Mouse (Mus musculus) heart, postnatal 0 days (tissue): ENCODE measurements around the gene Ablim1. TPM values are rescaled to one million over a fixed set of nuclear protein-coding genes. Genes with fewer than 3 reads are reported as not detected.
A peak's percentile ranks its signal among the peaks of the same experiment; 100 is the strongest.

Source experiments
- ATAC-seq: fragments of 200-750 bp; cut with Nextera tagmentation; 2 replicates; pipeline ENCODE4 v1.8.0; 2017; ENCODE audit warnings: low read depth, moderate number of reproducible peaks, moderate library complexity; ENCODE audit not compliant: insufficient read depth
- DNase-seq: peaks from one replicate; pipeline ENCODE4 v3.0.0-alpha.2; 2016; ENCODE audit warnings: low spot score
- H3K27ac ChIP-seq: fragments of 300-500 bp; sonication (generic); 2 replicates; pipeline ENCODE4 v1.5.1; 2014; ENCODE audit warnings: low read depth, mild to moderate bottlenecking
- H3K27me3 ChIP-seq: fragments of 300-500 bp; sonication (generic); 2 replicates; pipeline ENCODE4 v1.6.1; 2014; ENCODE audit warnings: low read length, mixed read lengths; ENCODE audit not compliant: control insufficient read depth, insufficient read depth
- H3K36me3 ChIP-seq: fragments of 300-500 bp; sonication (generic); replicated peaks from 2 replicates; pipeline ENCODE4 v1.6.1; 2014; ENCODE audit warnings: low read length, mixed read lengths; ENCODE audit not compliant: control insufficient read depth, insufficient read depth
- H3K4me1 ChIP-seq: fragments of 300-500 bp; sonication (generic); 2 replicates; pipeline ENCODE4 v1.6.1; 2014; ENCODE audit warnings: antibody characterized with exemption; ENCODE audit not compliant: control insufficient read depth, insufficient read depth
- H3K4me2 ChIP-seq: fragments of 300-500 bp; sonication (generic); 2 replicates; pipeline ENCODE4 v1.6.1; 2014; ENCODE audit warnings: low read depth, mild to moderate bottlenecking, low read length, moderate library complexity
- H3K4me3 ChIP-seq: fragments of 300-500 bp; sonication (generic); 2 replicates; pipeline ENCODE4 v1.5.1; 2014; ENCODE audit warnings: low read depth, low read length
- H3K9ac ChIP-seq: fragments of 300-500 bp; sonication (generic); replicated peaks from 2 replicates; pipeline ENCODE4 v1.6.1; 2014; ENCODE audit warnings: low read depth, low read length, mixed read lengths
- H3K9me3 ChIP-seq: fragments of 300-500 bp; sonication (generic); replicated peaks from 2 replicates; pipeline ENCODE4 v1.6.1; 2016; ENCODE audit warnings: low read length; ENCODE audit not compliant: control insufficient read depth
- CTCF ChIP-seq: IDR thresholded peaks from 2 replicates; pipeline ENCODE4 v1.5.1; 2016; ENCODE audit warnings: antibody characterized with exemption, control low read depth, low read depth
- EP300 ChIP-seq: IDR thresholded peaks from 2 replicates; pipeline ENCODE4 v1.6.1; 2016; ENCODE audit warnings: antibody characterized with exemption, low read depth
- WGBS: fragments of 180-500 bp; shearing (Covaris S2); extraction: QIAGEN DNeasy Blood & Tissue Kit; methylation state at CpG from one replicate; pipeline ENCODE4 v1.1.7; 2014; 5-methylcytosine and 5-hydroxymethylcytosine counted together
- polyA plus RNA-seq: library from polyadenylated mRNA; unstranded; fragments of >200 nt; fragmentation: Nextera tagmentation; extraction: Ambion mirVana; gene quantifications from 2 replicates; pipeline ENCODE4 v1.2.1, GENCODE M21; 2015
- total RNA-seq: library from RNA; depleted of rRNA; stranded (reverse); fragments of >200 nt; gene quantifications from 2 replicates; pipeline ENCODE4 v1.2.3, GENCODE M21; 2014; ENCODE audit warnings: low replicate concordance

Gene Ablim1
- total and polyA plus RNA-seq, 2 experiments from 2014 or later = 106 to 235 TPM

DNA sequence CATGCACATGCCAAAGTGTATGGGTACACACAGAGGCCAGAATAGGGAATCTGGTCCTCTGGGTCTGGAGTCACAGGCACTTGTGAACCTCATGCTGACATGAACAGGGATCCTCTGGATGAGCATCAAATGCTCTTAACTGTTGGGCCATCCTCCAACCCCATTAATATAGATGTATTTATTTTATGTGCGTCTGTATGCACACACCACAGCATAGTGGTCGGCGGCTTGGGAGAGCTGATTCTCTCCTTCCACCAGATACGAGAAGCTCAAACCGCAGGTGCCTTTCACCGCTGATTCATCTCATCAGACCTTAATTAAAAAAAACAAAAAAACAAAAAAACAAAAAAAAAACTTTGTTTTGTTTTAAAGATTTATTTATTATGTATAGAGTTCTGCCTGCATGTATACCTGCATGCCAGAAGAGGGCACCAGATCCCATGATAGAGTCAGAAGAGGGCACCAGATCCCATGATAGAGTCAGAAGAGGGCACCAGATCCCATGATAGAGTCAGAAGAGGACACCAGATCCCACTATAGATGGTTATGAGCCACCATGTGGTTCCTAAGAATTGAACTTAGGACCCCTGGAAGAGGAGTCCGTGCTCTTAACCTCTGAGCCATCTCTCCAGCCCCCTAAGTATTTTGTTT, 153.6 kb downstream of the Ablim1 start:
- Histone ChIP-seq H3K4me1 (peaks cover 43% of the 10 kb centered on the region), H3K36me3 (0 out of 2 replicates have a peak, but pooled peaks cover 3% of the 10 kb centered on the region), H3K27ac (no peak overlapping the region)

DNA sequence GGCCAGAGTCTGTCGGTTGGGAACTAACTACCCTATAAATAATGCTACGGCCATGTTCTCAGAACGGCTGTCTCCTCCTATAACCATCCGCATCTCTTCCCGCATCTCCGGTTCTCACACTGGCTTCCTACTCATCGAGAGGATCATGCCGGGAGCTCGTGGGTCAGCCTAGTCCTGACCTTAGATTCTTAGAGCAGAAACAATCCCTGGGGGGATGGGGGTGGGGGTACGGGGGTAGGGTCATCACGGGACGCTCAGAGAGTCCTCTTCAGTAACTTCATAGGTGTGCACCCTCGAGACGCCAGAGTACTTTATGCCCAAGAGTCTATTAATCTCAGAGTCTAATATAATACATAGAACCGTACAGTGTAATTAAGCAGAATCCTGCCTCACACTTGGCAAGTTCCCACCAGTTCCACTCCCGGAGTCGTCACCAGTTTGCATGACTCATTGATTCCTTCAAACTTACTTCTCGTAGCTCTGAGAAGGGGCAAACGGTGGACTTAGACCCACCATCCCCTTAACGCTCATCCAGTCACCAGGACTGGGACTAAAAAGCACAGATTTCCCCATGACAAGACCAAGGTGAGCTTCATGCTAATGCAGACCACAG, 156.9 kb downstream of the Ablim1 start:
- ATAC-seq (0 out of 2 replicates have a peak, but pooled peaks have one; percentile 31), DNase-seq (no peak)
- Histone ChIP-seq H3K4me1 (peaks cover 53% of the 10 kb centered on the region), H3K27me3 (no peaks in the 10 kb centered on the region), H3K4me3 (no peak overlapping the region), H3K36me3 (peaks cover 19% of the 10 kb centered on the region), H3K4me2 (peak overlapping the region; percentile 42), H3K9ac (0 out of 2 replicates have a peak overlapping the region, but pooled peaks have one; percentile 9), H3K27ac (peak overlapping the region; percentile 72), H3K9me3 (no peaks in the 10 kb centered on the region)
- WGBS = 32% methylated on average over 20 of the region's 20 CpGs
- TF ChIP-seq CTCF (no peak), EP300 (no peak)

More for the DNA sequence above, 153.6 kb downstream of the Ablim1 start:
- DNase-seq (no peak), ATAC-seq (no peak)
- Histone ChIP-seq H3K4me3 (no peak overlapping the region), H3K27me3 (no peaks in the 10 kb centered on the region), H3K4me2 (no peak overlapping the region), H3K9ac (no peak overlapping the region), H3K9me3 (no peaks in the 10 kb centered on the region)
- WGBS = 68% methylated on average over 7 of the region's 7 CpGs
- TF ChIP-seq CTCF (peak; percentile 73), EP300 (no peak)

DNA sequence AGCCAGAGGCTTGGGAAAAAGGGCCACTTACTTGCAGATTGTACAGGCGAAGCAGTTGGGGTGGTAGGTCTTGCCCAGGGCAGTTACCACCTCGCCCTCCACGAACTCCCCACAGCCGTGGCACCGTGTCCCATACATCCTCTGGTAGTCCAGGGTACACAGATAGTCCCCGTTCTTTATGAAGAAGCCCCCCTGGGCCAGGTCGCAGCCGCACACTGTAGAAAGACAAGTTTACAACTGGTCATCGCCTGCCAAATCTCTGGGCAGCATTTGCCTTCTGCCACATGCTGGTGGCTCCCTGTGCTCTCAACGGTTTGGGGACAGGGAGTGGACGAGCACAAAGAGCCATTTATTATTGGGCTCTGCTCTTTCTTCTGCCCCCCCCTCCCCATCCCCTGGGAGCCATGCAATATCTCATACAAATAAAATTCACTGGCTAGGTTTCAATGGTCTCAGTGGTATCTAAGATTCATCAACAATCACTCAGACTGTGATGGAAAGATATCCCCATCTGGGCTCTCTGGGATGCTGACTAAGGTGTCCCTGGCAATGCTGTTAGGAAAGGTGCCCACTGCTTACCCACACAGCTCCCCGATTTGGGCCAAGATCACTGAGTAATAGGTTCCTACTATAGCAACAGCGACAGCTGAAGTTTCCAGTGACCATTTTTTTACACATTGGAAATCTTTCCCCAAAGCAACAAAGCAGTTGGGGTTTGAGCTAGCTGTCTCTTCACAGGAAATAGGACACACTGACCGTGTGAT, 159.4 kb downstream of the Ablim1 start:
- WGBS = 63% methylated on average over 14 of the region's 14 CpGs
- Histone ChIP-seq H3K4me2 (no peak overlapping the region), H3K36me3 (peaks cover 35% of the 10 kb centered on the region), H3K27me3 (no peaks in the 10 kb centered on the region), H3K9me3 (no peaks in the 10 kb centered on the region), H3K4me1 (peaks cover 49% of the 10 kb centered on the region), H3K27ac (peak overlapping the region; percentile 60), H3K4me3 (no peak overlapping the region), H3K9ac (no peak overlapping the region)
- DNase-seq (no peak), ATAC-seq (no peak)
- TF ChIP-seq CTCF (no peak), EP300 (no peak)

DNA sequence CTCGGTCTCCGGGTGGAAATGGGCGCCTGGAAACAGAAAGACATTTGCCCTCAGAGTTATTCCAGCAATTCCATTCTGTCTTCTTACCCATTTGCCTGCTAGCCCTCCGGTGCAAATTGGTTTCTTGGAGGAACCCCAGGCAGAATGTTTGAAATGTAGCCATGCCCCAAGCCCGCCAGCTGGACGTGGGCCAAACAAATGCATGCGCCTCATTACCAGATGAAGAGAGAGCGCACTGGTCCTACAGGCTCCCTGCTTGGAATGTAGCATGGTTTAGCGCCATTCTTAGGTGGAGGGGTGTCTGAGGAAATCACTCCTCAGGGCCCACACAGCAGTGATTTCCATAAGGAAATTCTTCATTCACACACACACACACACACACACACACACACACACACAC, 162.4 kb downstream of the Ablim1 start:
- Histone ChIP-seq H3K4me1 (peaks cover 47% of the 10 kb centered on the region), H3K4me2 (0 out of 2 replicates have a peak overlapping the region, but pooled peaks have one; percentile 3), H3K9ac (no peak overlapping the region), H3K9me3 (no peaks in the 10 kb centered on the region), H3K36me3 (peaks cover 49% of the 10 kb centered on the region), H3K27me3 (no peaks in the 10 kb centered on the region), H3K27ac (no peak overlapping the region), H3K4me3 (no peak overlapping the region)
- WGBS = 27% methylated on average over 9 of the region's 9 CpGs
- TF ChIP-seq CTCF = no peak
- ATAC-seq (peak; percentile 43; the same call in 1 of the 2 replicates), DNase-seq (no peak)

DNA sequence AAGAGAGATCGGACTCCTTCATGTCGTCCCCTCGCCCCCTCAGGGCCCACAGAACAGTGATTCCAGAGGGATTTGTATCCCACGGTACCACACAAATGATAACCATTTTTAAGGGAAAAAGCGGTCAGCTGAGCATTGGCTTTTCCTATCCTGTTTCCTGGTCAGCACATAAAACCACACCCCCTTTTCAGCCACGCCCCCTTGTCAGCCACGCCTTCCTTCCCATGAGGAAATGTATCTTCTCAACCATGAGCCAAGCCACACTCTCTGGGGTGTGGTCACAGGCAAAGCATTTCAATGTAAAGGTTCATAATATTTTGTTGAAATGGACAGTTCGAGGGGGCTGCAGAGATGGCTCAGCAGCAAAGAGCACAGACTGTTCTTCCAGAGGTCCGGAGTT, 163.2 kb downstream of the Ablim1 start:
- no peak for DNase-seq
- ATAC-seq = no peak
- Histone ChIP-seq H3K4me3 (no peak overlapping the region), H3K4me1 (peaks cover 55% of the 10 kb centered on the region), H3K27me3 (no peaks in the 10 kb centered on the region), H3K9me3 (no peaks in the 10 kb centered on the region), H3K9ac (no peak overlapping the region), H3K36me3 (peaks cover 50% of the 10 kb centered on the region), H3K27ac (no peak overlapping the region), H3K4me2 (no peak overlapping the region)
- 84% methylated on average over 9 of the region's 9 CpGs for WGBS
- TF ChIP-seq CTCF (no peak), EP300 (no peak)
